Mouse (Mus musculus) Patski (cell line): ENCODE results near the gene Klf6. TPM values are rescaled to one million over a fixed set of nuclear protein-coding genes. Genes with fewer than 3 reads are reported as not detected.

ENCODE experiments used
- ATAC-seq: fragments of 100-300 bp; one replicate; pipeline ENCODE4 v1.8.0; 2021
- CTCF ChIA-PET: fragments of 350-600 bp; sonication (Branson Sonifier 250); formaldehyde crosslinking; loops from one replicate; lab custom pipeline; 2022; ENCODE audit warnings: inconsistent platforms; lab: Charles Lee
- POLR2A ChIA-PET: fragments of 350-600 bp; sonication (Branson Sonifier 250); formaldehyde crosslinking; loops from one replicate; lab custom pipeline; 2022; ENCODE audit warnings: antibody characterized with exemption, inconsistent platforms; lab: Charles Lee
- DNase-seq: peaks from one replicate; pipeline ENCODE4 v3.0.0-alpha.2; 2011; ENCODE audit warnings: low read depth, low spot score
- H3K27me3 ChIP-seq: fragments of 371-371 bp; one replicate; pipeline ENCODE4 v1.5.1; 2021
- CTCF ChIP-seq: fragments of 100-300 bp; IDR thresholded peaks from one replicate; pipeline ENCODE4 v1.5.1; 2021
- in situ Hi-C: fragments of 300-500 bp; cut with MboI; formaldehyde crosslinking; loops from 3 replicates; pipeline ENCODE4 v1.11.1; 2018; ENCODE audit warnings: low pct_unique_long_range_greater_than_20kb, mixed read lengths
- polyA plus RNA-seq: library from polyadenylated mRNA; unstranded; gene quantifications from one replicate; pipeline ENCODE4 v1.2.3, GENCODE M21; 2021

Gene Klf6
- polyA plus RNA-seq, 1 experiment from 2014 or later = 98.7 TPM

- ATAC-seq = no peak
- ChIA-PET CTCF (interaction anchor here (0.8 to 1.5 kb wide), 6 partner anchors 27 to 608 kb away, joined by 3 to 6 read pairs (median 3); no protein-coding TSS in a partner anchor), POLR2A (interaction anchor here (1.0 to 1.5 kb wide), 3 partner anchors 18 to 333 kb away, joined by 3 to 4 read pairs (median 3); no protein-coding TSS in a partner anchor)
- in situ Hi-C loops = loop anchor here (5.0 to 10.0 kb wide), 3 partner anchors 362 to 1196 kb away; no protein-coding TSS in a partner anchor
- no peak for TF ChIP-seq CTCF
- no peaks in the 10 kb centered on the region for H3K27me3 ChIP-seq
- no peak for DNase-seq
Measured at GRCm38 (mm10) chr13:5862626-5863407, 1.5 kb downstream of the Klf6 start.

GRCm38 (mm10) chr13:5863408-5863891 lies 2.2 kb downstream of the Klf6 start:
- POLR2A ChIA-PET = interaction anchor here (1.0 to 1.5 kb wide), 2 partner anchors 18 to 333 kb away, joined by 3 to 4 read pairs; no protein-coding TSS in a partner anchor
- CTCF ChIA-PET = interaction anchor here (1.0 to 1.5 kb wide), 5 partner anchors 27 to 608 kb away, joined by 3 to 6 read pairs (median 3); no protein-coding TSS in a partner anchor
- DNase-seq = no peak
- no peak for TF ChIP-seq CTCF
- no peaks in the 10 kb centered on the region for H3K27me3 ChIP-seq
- in situ Hi-C loops = loop anchor here (5.0 to 10.0 kb wide), 3 partner anchors 361 to 1196 kb away; no protein-coding TSS in a partner anchor
- no peak for ATAC-seq

- DNase-seq (no peak), ATAC-seq (no peak)
- in situ Hi-C loops = loop anchor here (5.0 to 10.0 kb wide), 6 partner anchors 328 to 1197 kb away; no protein-coding TSS in a partner anchor
- TF ChIP-seq CTCF = no peak
- CTCF ChIA-PET = interaction anchor here (1.4 kb wide), 2 partner anchors 26 to 34 kb away, joined by 3 read pairs; no protein-coding TSS in a partner anchor
- POLR2A ChIA-PET = interaction anchor here (0.7 to 1.5 kb wide), 2 partner anchors 19 to 167 kb away, joined by 4 read pairs; no protein-coding TSS in a partner anchor
- H3K27me3 ChIP-seq = no peaks in the 10 kb centered on the region
Measured at GRCm38 (mm10) chr13:5864265-5865097, 3.2 kb downstream of the Klf6 start.

- DNase-seq = no peak
- ChIA-PET POLR2A (no interaction called here), CTCF (interaction anchor here (1.4 kb wide), 1 partner anchor 35 kb away, joined by 3 read pairs; no protein-coding TSS in a partner anchor)
- no peak for ATAC-seq
- no peak for TF ChIP-seq CTCF
- in situ Hi-C loops = loop anchor here (5.0 to 10.0 kb wide), 5 partner anchors 327 to 1093 kb away; no protein-coding TSS in a partner anchor
- no peaks in the 10 kb centered on the region for H3K27me3 ChIP-seq
Measured at GRCm38 (mm10) chr13:5865098-5865415, 3.8 kb downstream of the Klf6 start.

GRCm38 (mm10) chr13:5866091-5866490 lies 4.8 kb downstream of the Klf6 start:
- no peak for TF ChIP-seq CTCF
- CTCF ChIA-PET = no interaction called here

GRCm38 (mm10) chr13:5866532-5866931 lies 5.2 kb downstream of the Klf6 start:
- no peak for ATAC-seq
- POLR2A ChIA-PET = interaction anchor here (1.0 kb wide), 1 partner anchor 173 kb away, joined by 3 read pairs; no protein-coding TSS in a partner anchor
- in situ Hi-C loops = loop anchor here (5.0 to 10.0 kb wide), 5 partner anchors 326 to 1094 kb away; no protein-coding TSS in a partner anchor
- H3K27me3 ChIP-seq = no peaks in the 10 kb centered on the region
- CTCF ChIA-PET = no interaction called here
- DNase-seq = no peak
- no peak for TF ChIP-seq CTCF

More at GRCm38 (mm10) chr13:5866091-5866490, 4.8 kb downstream of the Klf6 start:
- no peak for DNase-seq
- H3K27me3 ChIP-seq = no peaks in the 10 kb centered on the region
- POLR2A ChIA-PET = interaction anchor here (1.0 kb wide), 1 partner anchor 174 kb away, joined by 3 read pairs; no protein-coding TSS in a partner anchor
- peak; percentile 45 for ATAC-seq
- in situ Hi-C loops = loop anchor here (5.0 to 10.0 kb wide), 5 partner anchors 326 to 1094 kb away; no protein-coding TSS in a partner anchor

- in situ Hi-C loops = loop anchor here (5.0 to 10.0 kb wide), 5 partner anchors 324 to 1096 kb away; no protein-coding TSS in a partner anchor
- POLR2A ChIA-PET = interaction anchor here (1.5 kb wide), 1 partner anchor 324 kb away, joined by 3 read pairs; no protein-coding TSS in a partner anchor
- CTCF ChIA-PET = interaction anchor here (1.0 to 1.1 kb wide), 2 partner anchors 23 to 182 kb away, joined by 3 read pairs; no protein-coding TSS in a partner anchor
- no peaks in the 10 kb centered on the region for H3K27me3 ChIP-seq
- TF ChIP-seq CTCF = no peak
- ATAC-seq (no peak), DNase-seq (no peak)
Measured at GRCm38 (mm10) chr13:5868376-5868775, 7.1 kb downstream of the Klf6 start.

GRCm38 (mm10) chr13:5869433-5869832 lies 8.2 kb downstream of the Klf6 start:
- H3K27me3 ChIP-seq = no peaks in the 10 kb centered on the region
- ATAC-seq = no peak
- no peak for TF ChIP-seq CTCF
- DNase-seq = no peak
- POLR2A ChIA-PET = interaction anchor here (0.6 to 1.5 kb wide), 3 partner anchors 23 to 323 kb away, joined by 3 read pairs; no protein-coding TSS in a partner anchor
- in situ Hi-C loops = loop anchor here (5.0 to 10.0 kb wide), 5 partner anchors 323 to 1097 kb away; no protein-coding TSS in a partner anchor
- CTCF ChIA-PET = no interaction called here

- POLR2A ChIA-PET = interaction anchor here (0.7 kb wide), 1 partner anchor 126 kb away, joined by 3 read pairs; no protein-coding TSS in a partner anchor
- DNase-seq = no peak
- in situ Hi-C loops = loop anchor here (5.0 to 10.0 kb wide), 5 partner anchors 322 to 1098 kb away; no protein-coding TSS in a partner anchor
- ATAC-seq = no peak
- CTCF ChIA-PET = interaction anchor here (0.9 kb wide), 1 partner anchor 8 kb away, joined by 3 read pairs; no protein-coding TSS in a partner anchor
- TF ChIP-seq CTCF = no peak
- no peaks in the 10 kb centered on the region for H3K27me3 ChIP-seq
Measured at GRCm38 (mm10) chr13:5869842-5870241, 8.6 kb downstream of the Klf6 start.
